Mouse (Mus musculus): Measurements from ENCODE around the gene Clk4.

The Clk4 gene

GRCm38 (mm10) chr11:51261680-51262219 lies at the start of gene Clk4:
Clk4 (plus strand) TSS chr11:51261730.
- in situ Hi-C loops (cut with MboI; ENCODE audit: unreplicated experiment in 2 of 2): loop anchor here (10.0 to 25.0 kb wide), 8 partner anchors 426 to 1574 kb away; partner anchors contain the start of genes Rufy1 (in 2 of the 2) and 0610009B22Rik (in 1 of the 2)

- in situ Hi-C loops (cut with MboI; ENCODE audit: unreplicated experiment in 2 of 2): no loop called here
Observed at GRCm38 (mm10) chr11:51214021-51214420, 47.5 kb upstream of the Clk4 start.

GRCm38 (mm10) chr11:51219396-51219980 lies 42.0 kb upstream of the Clk4 start:
- in situ Hi-C loops (cut with MboI; ENCODE audit: unreplicated experiment in 2 of 2): no loop called here

- in situ Hi-C loops (cut with MboI; ENCODE audit: unreplicated experiment in 2 of 2): no loop called here
Observed at GRCm38 (mm10) chr11:51220308-51220707, 41.2 kb upstream of the Clk4 start, which contains the start of gene Gm12569. Gm12569 (plus strand) TSS chr11:51220473.

- in situ Hi-C loops (cut with MboI; ENCODE audit: unreplicated experiment in 2 of 2): no loop called here
Observed at GRCm38 (mm10) chr11:51227104-51227503, 34.4 kb upstream of the Clk4 start.

GRCm38 (mm10) chr11:51234626-51235025 lies 26.9 kb upstream of the Clk4 start:
- in situ Hi-C loops (cut with MboI; ENCODE audit: unreplicated experiment in 2 of 2): loop anchor here in 1 of 2 experiments (10.0 kb wide), 1 partner anchor 290 kb away; no protein-coding TSS in a partner anchor

GRCm38 (mm10) chr11:51242897-51243296 lies 18.6 kb upstream of the Clk4 start:
- in situ Hi-C loops (cut with MboI; ENCODE audit: unreplicated experiment in 2 of 2): loop anchor here in 1 of 2 experiments (5.0 kb wide), 1 partner anchor 289 kb away; no protein-coding TSS in a partner anchor

GRCm38 (mm10) chr11:51257006-51257405 lies 4.5 kb upstream of the Clk4 start:
- in situ Hi-C loops (cut with MboI; ENCODE audit: unreplicated experiment in 2 of 2): loop anchor here (25.0 kb wide), 7 partner anchors 430 to 1570 kb away; partner anchors contain the start of genes 0610009B22Rik (in 1 of the 2) and Rufy1 (in 1 of the 2)

- in situ Hi-C loops (cut with MboI; ENCODE audit: unreplicated experiment in 2 of 2): loop anchor here (10.0 to 25.0 kb wide), 8 partner anchors 425 to 1575 kb away; partner anchors contain the start of genes Rufy1 (in 2 of the 2) and 0610009B22Rik (in 1 of the 2)
Observed at GRCm38 (mm10) chr11:51262342-51263285, 1.1 kb downstream of the Clk4 start, which contains the start of gene BC049762. BC049762 (minus strand) TSS chr11:51263046.

GRCm38 (mm10) chr11:51263286-51263831 lies 1.8 kb downstream of the Clk4 start:
- in situ Hi-C loops (cut with MboI; ENCODE audit: unreplicated experiment in 2 of 2): loop anchor here (10.0 to 25.0 kb wide), 8 partner anchors 424 to 1576 kb away; partner anchors contain the start of genes Rufy1 (in 2 of the 2) and 0610009B22Rik (in 1 of the 2)

GRCm38 (mm10) chr11:51264352-51264751 lies 2.8 kb downstream of the Clk4 start:
- in situ Hi-C loops (cut with MboI; ENCODE audit: unreplicated experiment in 2 of 2): loop anchor here (10.0 to 25.0 kb wide), 8 partner anchors 423 to 1577 kb away; partner anchors contain the start of genes Rufy1 (in 2 of the 2) and 0610009B22Rik (in 1 of the 2)

- in situ Hi-C loops (cut with MboI; ENCODE audit: unreplicated experiment in 2 of 2): loop anchor here (10.0 to 25.0 kb wide), 8 partner anchors 422 to 1578 kb away; partner anchors contain the start of genes Rufy1 (in 2 of the 2) and 0610009B22Rik (in 1 of the 2)
Observed at GRCm38 (mm10) chr11:51265326-51265725, 3.8 kb downstream of the Clk4 start.

GRCm38 (mm10) chr11:51274418-51274817 lies 12.9 kb downstream of the Clk4 start:
- in situ Hi-C loops (cut with MboI; ENCODE audit: unreplicated experiment in 2 of 2): loop anchor here (10.0 to 25.0 kb wide), 8 partner anchors 413 to 1990 kb away; partner anchors contain the start of genes 0610009B22Rik (in 1 of the 2) and Rufy1 (in 1 of the 2)

GRCm38 (mm10) chr11:51289564-51290041 lies 28.1 kb downstream of the Clk4 start, which contains the start of gene Col23a1:
Col23a1 (plus strand) TSS chr11:51289920.
- in situ Hi-C loops (cut with MboI; ENCODE audit: unreplicated experiment in 2 of 2): no loop called here

- in situ Hi-C loops (cut with MboI; ENCODE audit: unreplicated experiment in 2 of 2): no loop called here
Observed at GRCm38 (mm10) chr11:51290066-51290955, 28.8 kb downstream of the Clk4 start.

GRCm38 (mm10) chr11:51293956-51294530 lies 32.5 kb downstream of the Clk4 start:
- in situ Hi-C loops (cut with MboI; ENCODE audit: unreplicated experiment in 2 of 2): no loop called here

GRCm38 (mm10) chr11:51295742-51296141 lies 34.2 kb downstream of the Clk4 start:
- in situ Hi-C loops (cut with MboI; ENCODE audit: unreplicated experiment in 2 of 2): no loop called here

- in situ Hi-C loops (cut with MboI; ENCODE audit: unreplicated experiment in 2 of 2): no loop called here
Observed at GRCm38 (mm10) chr11:51298691-51299090, 37.2 kb downstream of the Clk4 start.

Measured in v-Abl transformed pro-B cells (cell line).